In genomic region chr2:145081926-145082325, GRCm38 (mm10) we compare ENCODE assay signal across 24 mouse cellular contexts.
"Had no signal": no experiment of that assay in that cellular context is flagged by ENCODE, and none has a peak within 500 bp of the region (broad histone marks: within the 10 kb centered on the region; RNA-seq: fewer than 3 reads in every experiment).

No protein-coding gene starts in this region.

- H3K36me3 ChIP-seq: heart, embryonic 13.5 days; heart, embryonic 15.5 days; hindbrain, embryonic 13.5 days; hindbrain, embryonic 15.5 days; kidney, embryonic 15.5 days; limb, embryonic 13.5 days; limb, embryonic 15.5 days; liver, embryonic 12.5 days had no signal

- H3K9ac ChIP-seq: forebrain, postnatal 0 days; heart, embryonic 13.5 days; heart, embryonic 15.5 days; hindbrain, embryonic 13.5 days; hindbrain, embryonic 15.5 days; kidney, embryonic 15.5 days; limb, embryonic 13.5 days; limb, embryonic 15.5 days; liver, embryonic 12.5 days; liver, embryonic 14.5 days had no signal

- H3K4me2 ChIP-seq: heart, embryonic 11.5 days; heart, embryonic 13.5 days; heart, embryonic 15.5 days; hindbrain, embryonic 13.5 days; hindbrain, embryonic 15.5 days; kidney, embryonic 15.5 days; limb, embryonic 13.5 days; limb, embryonic 15.5 days; liver, embryonic 12.5 days had no signal

- H3K27me3 ChIP-seq: heart, embryonic 13.5 days; heart, embryonic 15.5 days; hindbrain, embryonic 13.5 days; hindbrain, embryonic 15.5 days; kidney, embryonic 15.5 days; limb, embryonic 13.5 days; limb, embryonic 15.5 days; liver, embryonic 12.5 days had no signal

- H3K9me3 ChIP-seq: heart, embryonic 13.5 days; heart, embryonic 15.5 days; hindbrain, embryonic 13.5 days; hindbrain, embryonic 15.5 days; kidney, embryonic 15.5 days; limb, embryonic 13.5 days; limb, embryonic 15.5 days; liver, embryonic 12.5 days had no signal

- DNase-seq: forebrain, postnatal 0 days; gastrocnemius, postnatal 14 days; gastrocnemius, postnatal 36 days; heart, adult 11 months; heart, adult 2 months; heart, postnatal 14 days; heart, postnatal 36 days; kidney, postnatal 25 days; layer of hippocampus, adult 9-11 months; layer of hippocampus, postnatal 36 days; left cerebral cortex, postnatal 4 days had no signal

- ATAC-seq: forebrain, postnatal 0 days; hindbrain, postnatal 0 days; intestine, embryonic 16.5 days; liver, embryonic 12.5 days had no signal

- H3K27ac ChIP-seq: heart, adult 2 months; heart, embryonic 13.5 days; heart, embryonic 15.5 days; hindbrain, embryonic 13.5 days; hindbrain, embryonic 15.5 days; hindbrain, postnatal 0 days; kidney, embryonic 15.5 days; kidney, postnatal 0 days; limb, embryonic 13.5 days; limb, embryonic 15.5 days; liver, embryonic 12.5 days; liver, embryonic 14.5 days had no signal

- H3K4me3 ChIP-seq: heart, adult 2 months; heart, embryonic 13.5 days; heart, embryonic 15.5 days; hindbrain, embryonic 13.5 days; hindbrain, embryonic 15.5 days; kidney, embryonic 15.5 days; limb, embryonic 13.5 days; limb, embryonic 15.5 days; liver, embryonic 12.5 days had no signal

- H3K4me1 ChIP-seq: heart, embryonic 13.5 days; heart, embryonic 15.5 days; hindbrain, embryonic 15.5 days; kidney, embryonic 15.5 days; limb, embryonic 15.5 days; liver, embryonic 12.5 days had no signal
